Mouse (Mus musculus): ENCODE measurements around the gene Abhd12b.

GRCm38 (mm10) chr12:70136185-70136756 is 17.7 kb upstream of the Abhd12b start:
- TF ChIP-seq CTCF (IDR thresholded peaks at IDR 0.05; ENCODE audit: low read depth) = no peak
- TF ChIP-seq EP300 (IDR thresholded peaks at IDR 0.05; ENCODE audit: low read depth) = no peak

Measured in liver, embryonic 14.5 days (tissue).